In the genomic region with DNA sequence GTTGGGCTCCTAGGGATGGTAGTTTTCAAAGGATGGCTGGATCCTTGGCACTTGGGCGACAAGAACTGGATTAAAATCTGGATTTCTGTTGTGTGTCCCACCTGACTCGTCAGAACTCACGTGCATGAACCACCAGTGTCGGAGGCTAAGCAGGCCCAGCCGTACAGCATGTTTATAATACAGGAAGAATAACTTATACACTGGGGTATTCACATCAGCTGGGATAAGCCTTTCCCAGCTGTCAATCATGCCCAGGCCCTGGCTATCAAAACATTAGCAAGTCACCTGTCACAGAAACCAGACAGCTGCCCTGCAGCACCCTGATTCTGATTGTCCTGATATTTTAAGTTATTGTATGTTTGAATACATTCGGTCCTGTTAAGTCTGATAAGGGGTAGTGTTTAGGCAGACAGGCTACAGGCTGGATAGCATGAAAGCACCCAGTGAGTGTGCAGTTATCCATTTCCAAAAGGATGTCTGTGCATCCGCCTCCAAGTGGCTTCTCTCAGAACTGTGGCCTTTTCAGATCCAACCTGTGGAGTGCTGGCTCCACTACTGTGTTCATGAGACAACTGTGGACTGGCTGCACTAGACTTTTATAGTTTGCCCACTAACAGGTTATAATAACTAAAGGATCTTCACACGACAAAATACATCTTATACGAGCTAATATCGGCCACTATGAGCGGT, we compare ENCODE assay signal across 28 mouse cellular contexts.
"Had no signal": no experiment of that assay in that cellular context is flagged by ENCODE, and none has a peak within 500 bp of the region (broad histone marks: within the 10 kb centered on the region; RNA-seq: fewer than 3 reads in every experiment).

No protein-coding gene starts in this region.

- H3K9me3 ChIP-seq: heart, embryonic 12.5 days; heart, embryonic 13.5 days; heart, embryonic 15.5 days; hindbrain, embryonic 10.5 days; hindbrain, embryonic 12.5 days; hindbrain, embryonic 13.5 days; hindbrain, embryonic 15.5 days; intestine, embryonic 15.5 days; kidney, embryonic 15.5 days had no signal

- DNase-seq: heart, postnatal 10 days; heart, postnatal 14 days; heart, postnatal 36 days; heart, postnatal 4 days; kidney, postnatal 10 days; kidney, postnatal 14 days; kidney, postnatal 4 days; layer of hippocampus, adult 9-11 months; layer of hippocampus, postnatal 36 days had no signal

- H3K27ac ChIP-seq: heart, embryonic 13.5 days; heart, embryonic 15.5 days; hindbrain, embryonic 10.5 days; hindbrain, embryonic 12.5 days; hindbrain, embryonic 13.5 days; hindbrain, embryonic 14.5 days; hindbrain, embryonic 15.5 days; hindbrain, postnatal 0 days; intestine, embryonic 15.5 days; kidney, embryonic 15.5 days; kidney, postnatal 0 days; layer of hippocampus, adult 2 months; left cerebral cortex, adult 2 months had no signal

- H3K4me3 ChIP-seq: heart, embryonic 12.5 days; heart, embryonic 13.5 days; heart, embryonic 15.5 days; hindbrain, embryonic 10.5 days; hindbrain, embryonic 12.5 days; hindbrain, embryonic 13.5 days; hindbrain, embryonic 15.5 days; intestine, embryonic 15.5 days; kidney, embryonic 15.5 days; layer of hippocampus, adult 2 months; left cerebral cortex, adult 2 months had no signal

- H3K4me2 ChIP-seq: heart, embryonic 11.5 days; heart, embryonic 12.5 days; heart, embryonic 13.5 days; heart, embryonic 15.5 days; hindbrain, embryonic 12.5 days; hindbrain, embryonic 13.5 days; hindbrain, embryonic 14.5 days; hindbrain, embryonic 15.5 days; intestine, embryonic 15.5 days; kidney, embryonic 15.5 days had no signal

- H3K9ac ChIP-seq: heart, embryonic 12.5 days; heart, embryonic 13.5 days; heart, embryonic 15.5 days; hindbrain, embryonic 12.5 days; hindbrain, embryonic 13.5 days; hindbrain, embryonic 14.5 days; hindbrain, embryonic 15.5 days; intestine, embryonic 15.5 days; kidney, embryonic 15.5 days had no signal

- ATAC-seq: hindbrain, embryonic 16.5 days; hindbrain, postnatal 0 days; inflammation-experienced regulatory T-cells, adult 6 months; intestine, embryonic 15.5 days; intestine, embryonic 16.5 days; intestine, postnatal 0 days had no signal

- H3K36me3 ChIP-seq: heart, embryonic 12.5 days; heart, embryonic 13.5 days; heart, embryonic 15.5 days; hindbrain, embryonic 10.5 days; hindbrain, embryonic 12.5 days; hindbrain, embryonic 13.5 days; hindbrain, embryonic 15.5 days; intestine, embryonic 15.5 days; kidney, embryonic 15.5 days had no signal

- H3K27me3 ChIP-seq: heart, embryonic 12.5 days; heart, embryonic 13.5 days; heart, embryonic 15.5 days; hindbrain, embryonic 12.5 days; hindbrain, embryonic 13.5 days; hindbrain, embryonic 15.5 days; intestine, embryonic 15.5 days; kidney, embryonic 15.5 days had no signal

- H3K4me1 ChIP-seq: heart, embryonic 12.5 days; heart, embryonic 13.5 days; heart, embryonic 15.5 days; hindbrain, embryonic 10.5 days; hindbrain, embryonic 12.5 days; hindbrain, embryonic 13.5 days; hindbrain, embryonic 15.5 days; intestine, embryonic 15.5 days; kidney, embryonic 15.5 days had no signal
